Mouse (Mus musculus): ENCODE measurements around the gene Lysmd3.

GRCm38 (mm10) chr13:81684258-81684657 lies 26.8 kb downstream of the Lysmd3 start:
- no peak for TF ChIP-seq CTCF (conservative IDR thresholded peaks at IDR 0.05; ENCODE audit: insufficient read depth, insufficient read length, low read depth, low read length)
- TF ChIP-seq POLR2A (IDR thresholded peaks at IDR 0.05; ENCODE audit: low read depth, low read length): no peak

Measured in kidney, adult 2 months (tissue).